Mouse (Mus musculus) spleen, postnatal 14 days (tissue): ENCODE measurements around the gene Htr6.

Experiments
- DNase-seq, 2 experiments: peaks; one replicate each; pipeline ENCODE4 v3.0.0; 2021 to 2022; ENCODE audit warnings: low spot score in 2 of 2

Gene Htr6

DNA sequence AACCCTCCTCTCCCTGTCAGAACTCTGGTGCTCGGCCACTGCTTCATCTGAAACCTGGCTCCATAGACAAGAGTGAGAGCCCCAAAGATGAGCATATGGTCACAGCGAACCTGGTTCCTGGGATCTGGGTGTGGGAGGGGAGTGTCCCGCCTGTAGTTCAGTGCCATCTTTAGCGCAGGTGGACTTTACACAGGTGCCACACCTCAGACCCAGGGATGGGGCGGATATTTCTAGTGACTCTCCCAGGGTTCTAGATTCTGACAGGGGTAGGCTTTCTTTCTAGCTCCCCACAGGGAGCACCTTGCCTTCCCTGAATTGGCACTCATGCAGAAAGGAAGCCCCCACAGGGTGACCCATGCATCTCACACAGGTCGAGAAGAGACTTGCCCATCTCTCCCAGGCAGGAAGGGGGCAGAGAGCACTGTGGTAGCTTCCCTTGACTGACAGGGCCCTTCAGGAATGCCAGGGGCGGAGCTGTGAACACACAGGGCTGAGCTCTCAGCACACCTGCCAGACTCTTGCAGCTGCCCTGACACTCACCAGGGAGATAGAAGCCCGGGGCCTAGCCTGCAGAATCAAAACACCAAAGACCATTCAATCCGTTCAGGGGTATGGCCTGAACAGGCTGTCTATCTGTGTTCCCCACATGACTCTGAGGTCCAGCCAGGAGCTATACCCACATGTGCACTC is 13.8 kb upstream of the Htr6 start:
- DNase-seq = no peak

DNA sequence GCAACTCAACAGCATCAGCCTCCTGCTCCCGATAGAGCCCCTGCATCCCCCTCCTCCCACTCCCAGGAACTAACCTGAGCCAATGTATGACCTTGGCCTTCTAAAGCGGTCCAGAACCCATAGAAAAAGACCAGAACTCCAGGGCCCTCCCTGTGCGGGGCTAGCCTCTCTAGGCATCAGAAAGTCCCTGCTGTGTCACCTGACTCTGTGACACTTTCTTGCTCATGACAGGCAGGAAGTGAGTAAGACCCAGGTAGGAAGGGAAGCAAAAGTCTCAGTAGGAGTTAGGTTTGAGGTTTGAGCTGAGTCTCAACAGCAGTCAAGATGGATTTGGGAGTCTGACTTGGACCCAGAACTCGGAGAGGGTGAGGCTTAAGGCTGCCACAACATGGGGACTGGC is 11.6 kb upstream of the Htr6 start:
- DNase-seq = no peak

DNA sequence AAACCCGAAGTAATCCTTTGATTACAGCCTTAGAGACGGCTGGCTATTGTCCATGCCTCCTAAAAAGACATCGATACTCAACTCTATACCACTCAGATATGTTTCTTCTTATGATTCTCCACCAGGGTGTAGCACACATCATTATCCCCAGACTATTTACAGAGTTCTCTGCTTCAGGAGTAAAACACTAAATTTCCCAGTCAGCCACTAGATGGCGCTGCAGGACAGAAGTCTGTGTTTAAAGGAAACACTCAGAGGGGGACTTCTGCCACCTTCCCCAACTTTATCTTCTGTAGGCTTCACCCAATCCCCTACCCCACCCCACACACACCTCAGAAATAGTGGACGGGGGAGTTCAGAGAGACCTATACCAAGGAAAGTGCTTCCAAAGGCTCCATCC is 10.7 kb upstream of the Htr6 start:
- DNase-seq = peak; percentile 40 to 79

DNA sequence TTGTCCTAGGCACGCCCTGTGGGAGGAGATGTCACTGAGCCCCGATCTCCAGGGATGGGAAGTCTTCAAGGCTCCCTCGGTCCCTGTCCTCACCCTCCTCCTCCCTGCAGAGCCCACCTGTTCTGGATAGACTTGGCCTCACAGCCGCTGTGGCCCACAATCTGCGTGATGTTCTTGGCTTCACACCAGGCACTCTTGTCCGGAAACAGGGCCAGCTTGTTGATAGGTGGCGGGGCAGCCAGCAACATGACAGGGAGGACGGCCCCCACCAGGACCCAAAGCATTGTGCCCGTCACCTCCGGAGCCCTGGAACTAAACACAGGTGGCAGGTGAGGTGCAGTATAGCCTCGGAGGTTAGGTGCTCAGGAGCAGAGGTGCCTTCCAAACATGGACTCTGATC is 10.0 kb upstream of the Htr6 start:
- DNase-seq = no peak

DNA sequence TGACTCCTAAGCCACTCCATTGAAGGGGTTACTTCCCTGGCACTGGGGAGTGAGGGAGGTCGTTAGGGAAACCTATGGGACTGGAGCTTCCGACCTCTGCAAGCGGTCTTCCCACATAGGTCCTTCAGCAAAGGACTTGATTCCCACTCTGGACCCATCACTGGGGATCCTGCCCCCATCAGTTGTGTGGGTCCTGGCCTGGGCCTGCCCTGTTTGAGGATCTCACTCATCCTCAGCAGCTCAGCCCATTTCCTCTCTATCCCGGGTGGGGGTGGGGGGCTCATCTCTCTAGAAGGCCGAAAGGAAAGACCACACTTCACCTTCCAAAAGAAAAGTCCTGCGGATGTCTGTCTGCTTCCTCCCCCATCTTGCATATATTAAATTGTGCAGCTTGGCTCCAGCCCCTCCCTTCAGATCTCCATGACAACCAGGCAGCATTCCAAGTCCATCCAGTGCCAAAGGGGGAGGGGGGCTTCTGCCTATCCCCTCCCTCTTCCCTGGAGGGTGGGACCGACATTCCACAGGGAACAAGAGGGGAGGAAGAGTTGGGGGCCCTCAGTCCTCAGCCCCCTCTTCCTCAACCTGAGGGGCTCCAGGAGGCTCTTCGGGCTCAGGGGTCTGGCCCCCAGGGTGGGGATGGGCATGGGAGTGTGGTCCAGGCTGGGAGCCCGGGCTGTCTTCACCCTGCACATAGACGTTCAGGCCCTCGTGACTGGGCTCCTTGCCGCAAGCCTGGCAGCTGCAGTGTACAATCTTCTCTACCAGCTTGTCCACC is 7.6 kb upstream of the Htr6 start:
- DNase-seq = no peak

DNA sequence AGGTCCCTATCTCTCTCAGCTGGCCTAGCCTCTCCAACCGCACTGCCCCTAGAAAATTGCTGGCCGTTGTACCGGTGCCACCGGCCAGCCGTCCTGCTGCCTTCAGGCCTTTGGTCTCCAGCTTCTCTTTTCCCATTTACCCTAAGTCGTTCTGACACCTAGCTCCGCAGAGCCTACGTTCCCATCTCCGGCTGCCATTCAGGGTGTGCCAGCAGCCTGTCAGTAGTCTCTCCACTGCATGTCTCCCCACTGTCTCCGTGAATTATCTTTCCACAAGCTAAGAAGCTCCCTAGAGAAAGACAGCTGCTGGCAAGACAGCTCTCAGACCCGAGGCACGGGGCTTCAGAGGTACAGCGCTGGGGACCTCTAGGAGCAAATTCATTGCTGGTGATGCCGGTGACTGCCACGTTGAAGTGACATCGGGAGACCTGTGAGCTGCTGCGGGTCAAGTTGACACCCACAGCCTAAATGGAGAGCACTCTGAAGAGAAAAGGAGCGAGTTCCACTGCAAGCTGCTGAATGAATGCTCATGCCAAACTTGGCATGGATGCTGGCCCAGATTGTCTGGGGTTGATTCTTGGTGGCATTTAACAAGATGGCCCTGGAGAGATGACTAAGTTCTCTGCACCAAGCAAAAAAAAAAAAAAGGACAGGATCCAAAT is 6.0 kb upstream of the Htr6 start:
- no peak for DNase-seq

DNA sequence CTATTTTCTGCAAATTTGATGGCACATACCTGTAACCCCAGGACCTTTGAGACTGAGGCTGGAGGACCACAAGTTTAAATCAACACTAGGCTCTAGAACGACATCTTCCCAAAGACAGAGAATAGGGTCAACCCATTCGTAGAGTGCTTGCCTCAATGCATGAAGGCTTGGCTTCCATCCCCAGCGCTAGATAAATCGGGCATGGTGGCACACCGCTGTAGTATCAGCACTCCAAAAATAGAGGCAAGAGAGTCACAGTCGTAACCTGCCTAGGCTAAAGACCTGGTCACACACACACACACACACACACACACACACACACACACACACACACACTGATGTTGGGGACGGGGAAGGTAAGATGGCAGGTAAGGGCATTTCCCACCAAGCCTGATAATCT is 4.9 kb upstream of the Htr6 start:
- DNase-seq = no peak

DNA sequence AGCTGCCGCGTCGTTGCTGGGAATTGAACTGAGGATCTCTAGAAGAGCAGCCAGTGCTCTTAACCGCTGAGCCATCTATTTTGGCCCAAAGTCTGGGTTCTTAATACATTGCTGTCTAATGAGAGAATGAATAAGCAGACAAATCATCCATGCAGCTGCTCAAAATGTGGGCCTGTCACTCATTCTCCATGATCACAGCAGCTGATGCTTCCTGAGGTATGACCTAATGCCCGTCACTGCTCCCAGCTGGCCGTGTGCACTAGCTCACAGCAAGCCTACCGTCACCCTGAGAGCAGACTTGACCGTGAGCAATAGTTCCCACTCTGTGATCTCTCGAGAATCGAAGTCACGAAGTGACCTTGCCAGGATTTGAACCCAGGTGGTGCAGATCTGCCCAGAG is 4.1 kb upstream of the Htr6 start:
- no peak for DNase-seq

DNA sequence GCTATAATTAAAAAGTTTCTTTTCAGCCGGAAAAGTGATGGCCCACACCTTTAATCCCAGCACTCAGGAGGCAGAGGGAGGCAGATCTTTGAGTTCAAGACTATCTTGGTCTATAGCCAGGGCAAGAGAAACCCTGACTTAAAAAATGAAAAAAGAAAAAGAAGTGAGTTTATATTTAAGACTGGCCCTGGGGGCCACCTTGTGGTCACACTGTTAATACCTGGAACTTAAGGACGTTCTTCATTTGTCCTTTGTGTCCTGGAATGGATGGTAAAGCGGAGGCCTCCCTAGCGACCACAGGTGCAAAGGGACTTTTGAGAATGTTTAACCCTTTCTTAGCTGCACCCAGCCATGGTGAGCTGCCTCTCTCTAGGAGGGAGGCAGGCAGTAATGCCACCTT is 3.4 kb upstream of the Htr6 start:
- DNase-seq = no peak

DNA sequence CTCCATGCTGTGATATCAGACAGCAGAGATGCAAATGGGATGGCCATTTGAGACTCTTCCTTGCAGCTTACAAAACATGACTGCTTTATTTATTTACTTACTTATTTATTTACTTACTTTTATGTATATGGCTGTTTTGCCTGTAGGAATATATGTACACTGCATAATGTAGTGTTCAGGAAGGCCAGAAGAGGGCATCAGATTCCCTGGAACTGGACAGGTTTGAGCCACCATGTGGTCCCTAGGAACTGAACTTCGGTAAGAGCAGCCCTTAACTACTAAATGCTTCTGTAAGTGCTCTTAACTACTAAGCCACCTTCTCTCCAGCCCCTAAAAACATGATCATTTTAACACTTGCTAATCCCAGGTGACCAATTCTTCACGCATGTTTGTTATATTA is 2.9 kb upstream of the Htr6 start:
- DNase-seq = no peak

DNA sequence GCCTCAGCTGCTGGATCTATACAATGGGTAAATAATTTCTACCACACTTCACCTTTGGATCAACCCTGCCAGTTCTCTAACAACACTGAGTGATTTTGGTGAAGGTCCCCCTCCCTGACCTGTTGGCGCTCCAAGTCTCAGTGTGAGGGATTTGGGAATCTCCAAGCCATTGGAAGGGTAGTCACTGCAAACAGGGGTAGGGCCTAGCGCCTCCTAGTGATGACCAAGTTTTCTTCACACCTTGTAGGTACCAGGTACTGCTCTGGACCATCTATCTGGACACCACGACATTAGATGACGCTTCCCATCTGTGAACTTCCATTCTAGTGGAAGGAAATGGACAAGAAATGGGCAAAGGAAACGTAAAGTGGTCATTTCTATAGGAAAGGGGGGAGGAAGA is 545 bp upstream of the Htr6 start:
- DNase-seq = no peak

DNA sequence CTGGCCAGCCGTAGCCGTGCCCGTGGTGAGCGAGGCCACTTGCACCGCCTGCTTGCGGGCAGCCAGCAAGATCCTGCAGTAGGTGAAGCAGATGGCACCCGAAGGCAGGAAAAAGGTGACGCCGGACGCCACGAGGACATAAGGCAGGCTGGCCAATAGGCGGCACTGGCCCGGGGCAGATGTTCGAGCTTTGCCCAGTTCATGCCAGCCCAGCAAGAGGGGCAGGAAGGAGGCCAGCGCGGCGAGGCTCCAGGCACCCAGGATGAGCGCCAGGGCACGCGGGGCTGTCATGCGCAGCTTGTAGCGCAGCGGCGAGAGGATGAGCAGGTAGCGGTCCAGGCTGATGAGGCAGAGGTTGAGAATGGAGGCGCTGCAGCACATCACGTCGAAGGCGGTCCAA is 1.3 kb downstream of the Htr6 start:
- DNase-seq = no peak

DNA sequence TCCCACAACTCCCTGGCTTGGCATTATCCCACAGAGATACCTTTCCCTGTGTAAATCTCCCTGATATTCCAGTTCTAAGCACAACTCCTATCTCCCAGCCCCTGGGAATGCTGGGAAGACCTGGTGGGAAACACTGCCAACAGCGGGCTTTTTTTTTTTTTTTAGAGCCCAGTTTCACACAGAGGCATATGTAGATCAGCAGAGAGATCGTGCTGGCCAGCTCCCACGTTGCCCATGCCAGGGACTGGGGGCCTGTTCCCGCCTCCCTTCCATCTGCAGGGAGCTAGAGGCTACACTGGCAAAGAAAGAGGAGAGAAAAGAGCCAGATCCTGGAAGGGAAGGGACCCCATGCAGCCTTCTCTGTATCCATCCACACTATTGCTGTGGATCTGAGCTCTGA is 7.1 kb downstream of the Htr6 start:
- DNase-seq = no peak

DNA sequence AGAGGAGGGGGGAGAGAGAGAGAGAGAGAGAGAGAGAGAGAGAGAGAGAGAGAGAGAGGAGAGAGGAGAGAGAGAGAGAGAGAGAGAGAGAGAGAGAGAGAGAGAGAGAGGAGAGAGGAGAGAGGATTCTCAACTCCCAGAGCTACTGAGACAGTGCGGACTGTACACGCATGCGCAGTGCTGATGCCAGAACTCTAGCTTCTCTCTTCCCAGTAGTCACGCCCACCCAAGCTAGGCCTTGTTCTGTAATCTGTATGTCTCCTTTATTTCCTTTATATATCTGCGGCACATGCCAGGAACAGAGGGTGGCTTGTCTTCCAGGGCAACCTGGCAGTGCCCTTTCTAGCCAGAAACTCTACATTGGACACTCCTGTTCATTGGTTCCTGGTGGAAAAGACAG is 10.5 kb downstream of the Htr6 start:
- no peak for DNase-seq

DNA sequence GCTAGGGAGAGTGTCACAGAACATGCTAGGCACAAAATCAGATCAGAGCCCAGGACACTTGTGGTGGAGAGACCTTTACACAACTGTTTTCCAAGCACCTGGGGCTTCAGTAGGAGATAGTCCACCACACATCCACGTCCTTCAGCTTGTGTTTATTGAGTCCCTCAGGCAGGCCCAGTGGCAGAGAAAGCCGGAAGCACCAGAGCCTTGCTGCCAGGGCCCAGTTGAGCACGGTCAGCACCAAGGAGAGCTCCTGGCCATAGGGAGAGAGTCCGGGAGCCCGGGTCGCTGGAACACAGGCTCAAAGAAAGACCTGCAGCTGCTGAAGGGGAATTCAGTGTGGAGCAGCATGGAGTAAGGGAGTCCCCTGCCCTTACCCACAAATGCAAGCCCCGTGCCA is 15.8 kb downstream of the Htr6 start:
- no peak for DNase-seq

DNA sequence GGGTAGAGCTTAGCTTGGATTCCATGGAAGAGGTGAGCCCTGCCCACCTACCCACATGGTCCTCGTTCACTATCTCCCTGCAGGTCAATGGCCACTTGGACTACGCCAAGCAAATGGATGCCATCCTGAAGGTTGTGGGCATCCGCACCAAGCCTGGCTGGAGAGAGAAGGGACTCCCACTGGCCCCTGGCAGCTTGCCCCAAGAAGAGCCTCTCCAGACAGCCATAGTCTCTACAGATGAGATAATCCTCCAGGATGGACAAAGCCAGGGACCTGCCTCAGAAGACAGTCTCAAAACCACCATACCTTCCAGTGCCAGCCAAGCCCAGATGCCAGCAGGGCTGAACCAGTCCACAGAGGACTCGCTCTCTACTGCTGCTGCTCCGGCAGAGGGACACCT is 17.3 kb downstream of the Htr6 start:
- no peak for DNase-seq

DNA sequence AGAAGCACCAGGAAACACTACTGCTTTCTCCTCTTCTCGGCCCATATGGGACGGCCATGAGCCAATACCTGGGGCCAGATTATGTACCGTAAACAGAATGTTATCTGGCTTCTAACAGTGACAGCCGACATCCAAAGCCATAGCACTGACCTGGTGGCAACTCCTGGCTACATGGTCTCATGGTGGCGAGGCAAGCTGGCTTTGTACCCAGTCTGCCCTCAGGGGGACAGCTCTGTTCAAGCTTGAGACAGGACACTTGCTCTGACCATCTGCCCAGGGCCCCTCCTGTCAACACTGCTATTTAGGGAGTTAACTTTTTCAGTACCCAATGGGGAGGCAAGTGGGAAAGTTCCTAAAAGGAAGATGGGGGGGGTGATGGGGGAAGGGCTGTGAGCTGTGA is 18.1 kb downstream of the Htr6 start:
- no peak for DNase-seq

DNA sequence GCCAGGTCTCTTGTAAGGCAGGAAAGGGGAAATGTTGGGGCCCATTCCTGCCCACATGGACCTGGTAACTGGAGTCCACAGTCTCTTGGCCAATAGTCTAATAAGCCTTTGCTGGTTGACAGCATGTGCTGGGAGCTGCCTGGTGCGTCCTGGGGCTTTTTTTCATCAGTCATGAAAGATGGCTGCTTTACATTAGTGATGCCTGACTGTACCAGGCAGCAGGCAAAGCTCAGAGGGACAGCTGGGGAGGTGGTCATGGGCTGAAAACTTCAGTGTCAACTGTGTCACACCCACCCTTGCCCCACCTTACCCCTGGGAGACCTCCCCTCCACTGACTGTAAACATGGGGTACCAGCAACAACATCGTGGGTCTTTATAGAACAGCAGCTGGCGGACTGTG is 19.6 kb downstream of the Htr6 start:
- no peak for DNase-seq

DNA sequence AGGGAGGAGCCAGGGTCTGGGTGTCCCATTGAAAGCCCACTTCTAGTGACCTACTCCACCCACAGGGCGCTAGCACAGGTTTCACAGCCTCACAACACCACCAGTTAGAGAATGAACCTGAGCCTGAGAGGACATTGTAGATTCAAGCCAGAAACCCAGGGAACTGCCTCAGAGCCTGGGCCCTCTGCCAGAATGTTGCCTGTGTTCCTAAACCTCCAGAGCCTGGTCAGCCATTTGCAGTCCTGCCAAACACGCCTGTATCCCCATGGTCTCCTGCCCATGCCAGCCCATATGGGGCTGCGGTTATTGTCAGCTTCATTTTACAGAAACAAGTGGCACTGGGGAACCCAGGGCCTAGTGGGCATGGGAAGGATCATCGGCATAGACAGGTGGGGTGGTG is 20.0 kb downstream of the Htr6 start:
- DNase-seq = no peak

DNA sequence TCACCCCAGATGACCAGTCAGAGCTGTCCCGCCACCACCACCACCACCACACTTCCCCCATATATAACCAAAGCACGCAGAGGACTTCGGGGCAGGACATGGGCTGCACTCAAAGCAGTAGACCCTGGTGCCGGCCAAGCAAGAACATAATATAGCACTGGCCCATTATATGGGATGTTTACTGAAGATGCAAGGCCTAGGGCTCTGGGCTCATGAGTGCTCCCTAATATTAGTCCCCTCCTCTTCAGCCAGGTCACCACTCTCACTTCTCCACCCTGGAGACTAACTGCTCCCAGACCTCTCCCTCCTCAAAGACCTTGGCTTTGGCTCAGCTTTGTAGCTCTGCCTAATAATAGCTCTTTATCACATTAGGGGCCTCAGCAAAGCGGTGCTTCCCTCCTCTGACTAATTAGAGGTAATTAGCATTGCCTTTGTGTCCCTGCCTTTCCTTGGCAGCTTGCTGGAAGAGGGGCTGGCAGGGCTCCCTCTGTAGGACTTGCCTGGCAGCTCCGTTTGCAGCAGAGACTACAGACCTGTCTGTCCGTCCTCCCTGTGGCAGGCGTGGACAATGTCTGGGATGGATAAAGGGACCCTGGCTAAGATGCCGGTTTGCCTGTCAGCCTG is 21.0 kb downstream of the Htr6 start:
- no peak for DNase-seq

DNA sequence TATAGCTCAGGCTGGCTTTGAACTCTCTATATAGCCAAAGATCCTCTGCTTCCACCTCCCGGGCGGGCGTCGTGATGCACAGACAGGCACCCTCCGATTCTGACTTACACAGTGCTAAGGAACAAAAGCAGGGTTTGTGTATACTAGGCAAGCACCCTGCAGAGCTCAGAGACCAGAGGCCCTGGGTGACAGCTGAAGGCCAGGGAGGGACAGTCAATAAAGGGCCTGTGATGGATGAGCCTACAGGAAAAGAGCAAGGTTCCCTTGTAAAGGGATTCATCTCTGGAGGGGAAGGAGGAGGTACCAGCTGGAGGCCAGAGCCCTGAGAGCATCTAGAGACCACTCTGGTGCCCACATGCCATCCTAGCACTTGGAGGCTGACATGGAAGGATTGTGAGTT is 22.0 kb downstream of the Htr6 start:
- no peak for DNase-seq

DNA sequence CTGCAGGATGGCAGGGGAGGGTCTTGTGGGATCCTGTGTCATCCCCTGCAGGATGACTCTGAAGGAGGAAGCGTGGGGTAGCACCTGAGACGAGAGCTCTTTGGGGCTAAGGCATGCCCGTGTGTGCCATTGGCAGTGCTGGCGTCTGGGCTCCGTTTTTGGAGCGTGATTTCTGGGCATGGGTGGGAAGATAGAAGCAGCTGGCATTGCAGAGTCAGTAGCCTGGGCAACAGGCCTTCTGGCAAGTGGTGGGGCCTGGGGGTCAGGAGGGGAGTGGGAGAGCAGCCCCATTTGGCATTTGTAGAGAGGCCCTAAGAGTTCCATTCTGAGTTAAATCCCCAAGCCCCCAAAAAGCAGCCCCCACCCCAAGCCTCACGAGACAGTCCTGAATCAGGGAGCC is 22.6 kb downstream of the Htr6 start:
- no peak for DNase-seq

DNA sequence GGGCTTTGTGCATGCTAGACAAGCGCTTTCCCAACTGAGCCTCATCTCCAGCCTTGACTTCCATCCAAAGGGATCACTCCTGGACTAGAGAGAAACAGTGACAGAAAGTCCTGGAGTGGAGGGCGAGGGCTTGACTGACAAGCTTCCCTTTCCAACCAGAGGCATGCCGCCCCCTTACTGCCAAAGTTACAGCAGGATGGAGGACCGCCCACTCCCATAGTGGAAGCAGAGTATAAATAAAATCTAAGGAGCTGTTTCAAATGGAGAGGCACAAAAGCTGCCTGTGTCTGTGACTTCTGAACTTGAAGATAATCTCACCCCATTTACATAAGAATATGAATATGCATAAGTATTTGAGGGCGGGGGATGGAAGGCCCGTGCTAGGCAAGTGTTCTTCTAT is 26.9 kb downstream of the Htr6 start:
- DNase-seq = no peak
